Mouse (Mus musculus): ENCODE data around the gene Tmub1.
A peak's percentile ranks its signal among the peaks of the same experiment; 100 is the strongest.

The Tmub1 gene

DNA sequence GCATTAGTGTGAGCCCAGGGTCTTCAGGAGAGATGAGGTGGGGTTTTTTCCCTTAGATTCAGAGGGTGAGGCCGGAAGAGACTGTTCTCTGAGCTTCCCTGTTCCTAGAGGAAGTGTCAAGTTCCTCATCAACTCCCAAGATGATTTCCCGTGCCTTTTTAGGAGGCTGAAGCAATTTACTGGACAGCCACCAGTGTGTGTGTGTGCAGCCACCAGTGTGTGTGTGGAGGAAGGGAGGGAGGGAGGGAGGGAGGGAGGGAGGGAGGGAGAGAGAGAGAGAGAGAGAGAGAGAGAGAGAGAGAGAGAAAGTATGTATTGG, 6.3 kb upstream of the Tmub1 start:
- no peak for DNase-seq (ENCODE audit: low spot score in 2 of 2)

DNA sequence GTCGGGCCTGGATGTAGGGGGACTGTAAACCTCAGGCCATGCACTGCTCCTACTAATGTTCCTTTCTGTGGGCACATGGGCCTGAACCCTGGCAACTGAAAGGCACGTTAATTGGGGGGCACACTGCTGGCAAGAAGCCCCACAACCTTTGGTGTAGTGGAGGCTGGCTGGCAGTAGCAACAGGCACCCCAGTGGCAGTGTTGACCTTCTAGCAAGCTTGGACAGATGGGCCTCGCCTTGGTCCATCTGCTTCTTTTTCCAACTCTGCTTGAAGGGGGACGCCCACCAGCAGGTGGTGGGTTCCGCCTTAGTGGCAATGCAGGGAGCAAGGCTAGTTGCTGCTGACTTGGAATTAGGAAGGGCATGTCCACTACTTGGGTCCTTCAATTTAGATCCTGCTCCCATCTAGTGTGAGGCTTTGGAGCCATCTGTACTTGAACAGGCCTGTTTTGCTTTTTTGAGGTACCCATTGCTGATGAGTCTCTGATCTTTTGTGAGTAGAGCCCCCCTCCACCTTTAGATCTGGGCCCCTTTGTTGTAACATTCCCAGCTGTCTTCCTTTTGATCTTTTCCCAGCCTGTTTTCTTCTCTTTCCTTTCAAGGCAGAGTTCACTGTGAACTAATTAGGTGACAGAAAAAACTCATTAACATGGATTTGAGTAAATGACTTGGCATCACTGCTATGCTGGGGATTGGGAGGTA, 5.8 kb upstream of the Tmub1 start:
- no peak for DNase-seq (ENCODE audit: low spot score in 2 of 2)

DNA sequence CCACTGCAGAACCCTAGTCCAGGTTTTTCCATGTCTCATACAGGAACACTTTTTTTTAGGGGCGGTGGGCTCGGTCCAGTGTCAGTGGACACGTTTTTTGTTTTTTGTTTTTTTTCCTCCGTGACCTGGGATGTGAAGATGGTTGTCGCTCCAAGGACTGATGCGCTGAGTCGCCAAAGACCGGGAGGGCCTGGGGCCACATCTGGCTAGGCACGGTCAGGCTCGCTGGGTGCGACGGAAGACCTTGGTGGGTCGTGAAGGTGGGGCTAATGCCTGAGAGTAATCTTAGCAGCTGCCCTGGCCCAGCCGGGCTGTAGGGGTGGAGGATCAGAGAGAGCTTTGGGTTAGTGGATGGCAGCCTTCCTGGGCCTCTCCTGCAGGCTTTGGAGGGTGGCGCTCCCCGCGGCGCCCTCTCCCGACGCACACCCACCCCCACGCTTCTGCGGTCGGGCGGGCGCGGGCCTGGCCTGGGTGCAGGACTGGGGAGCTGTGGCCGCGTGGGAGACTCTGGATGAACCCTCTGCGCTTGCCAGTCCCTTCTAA, 5.1 kb upstream of the Tmub1 start:
- no peak for DNase-seq (ENCODE audit: low spot score in 2 of 2)

DNA sequence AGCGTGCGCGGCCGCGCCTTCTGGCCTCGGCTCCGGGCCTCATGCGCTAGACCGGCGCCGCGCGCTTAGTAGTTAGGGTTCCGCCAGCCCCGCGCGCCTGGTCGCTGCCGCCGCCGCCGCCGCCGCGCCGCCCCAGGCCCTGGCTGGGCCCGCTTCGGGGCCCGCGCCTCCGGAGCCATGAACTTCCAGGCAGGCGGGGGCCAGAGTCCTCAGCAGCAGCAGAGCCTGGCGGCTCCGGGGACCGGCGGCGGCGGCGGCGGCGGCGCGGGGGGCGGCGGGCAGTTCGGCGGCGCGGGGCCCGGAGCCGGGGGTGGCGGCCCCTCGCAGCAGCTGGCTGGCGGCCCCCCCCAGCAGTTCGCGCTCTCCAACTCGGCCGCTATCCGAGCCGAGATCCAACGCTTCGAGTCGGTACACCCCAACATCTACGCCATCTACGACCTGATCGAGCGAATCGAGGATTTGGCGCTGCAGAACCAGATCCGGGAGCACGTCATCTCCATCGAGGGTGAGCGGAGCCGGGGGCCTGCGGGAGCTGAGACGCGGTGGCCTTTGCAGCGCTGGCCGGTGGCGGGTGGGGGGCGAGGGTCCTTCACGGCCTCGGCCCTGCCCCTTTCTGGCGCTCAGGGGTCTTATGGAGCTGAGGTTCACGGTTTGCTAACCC, 4.5 kb upstream of the Tmub1 start, which contains the start of gene Agap3:
Gene Agap3 (plus strand): TSS at position 148 of the 661 bp plus-strand sequence.
- no peak for DNase-seq (ENCODE audit: low spot score in 2 of 2)

DNA sequence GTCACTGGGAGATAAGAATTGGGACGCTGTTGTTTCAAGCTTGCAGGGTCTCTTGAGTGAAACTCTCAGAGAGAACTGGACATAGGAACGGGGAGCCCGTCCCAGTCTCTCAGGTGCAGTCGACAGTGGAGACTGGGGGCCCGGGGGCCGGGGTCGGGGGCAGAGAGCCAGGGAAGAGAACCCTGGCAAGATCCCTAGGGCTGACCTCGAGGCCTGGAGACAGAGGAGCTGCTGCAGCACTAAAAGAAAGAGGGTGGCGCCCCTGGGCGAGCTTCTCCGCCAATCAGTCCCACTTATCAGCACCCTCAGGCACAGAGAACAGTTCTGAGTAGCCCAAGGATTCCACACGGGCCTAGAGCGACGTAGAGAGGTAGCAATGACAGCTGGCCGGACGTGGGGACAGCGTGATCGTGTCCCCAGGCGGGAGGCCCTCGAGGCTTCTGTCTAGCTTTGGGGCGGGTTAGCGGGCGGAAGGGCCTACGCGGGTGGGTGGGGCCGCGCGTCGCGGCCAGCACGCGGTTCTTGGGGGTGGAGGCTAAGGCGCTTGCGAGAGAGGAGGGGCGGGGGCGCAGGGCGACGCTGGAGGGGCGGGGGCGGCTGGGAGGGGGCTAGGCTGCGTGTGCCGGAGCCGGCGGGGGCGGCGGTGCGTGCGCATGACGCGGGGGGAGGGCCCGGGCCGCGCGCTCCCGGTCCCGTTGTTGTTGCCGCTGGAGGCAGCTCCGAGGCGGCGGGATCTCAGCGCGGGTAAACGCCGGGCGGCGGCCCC, 3.8 kb upstream of the Tmub1 start:
- DNase-seq (ENCODE audit: low spot score in 2 of 2), result peak; percentile 56 to 63

DNA sequence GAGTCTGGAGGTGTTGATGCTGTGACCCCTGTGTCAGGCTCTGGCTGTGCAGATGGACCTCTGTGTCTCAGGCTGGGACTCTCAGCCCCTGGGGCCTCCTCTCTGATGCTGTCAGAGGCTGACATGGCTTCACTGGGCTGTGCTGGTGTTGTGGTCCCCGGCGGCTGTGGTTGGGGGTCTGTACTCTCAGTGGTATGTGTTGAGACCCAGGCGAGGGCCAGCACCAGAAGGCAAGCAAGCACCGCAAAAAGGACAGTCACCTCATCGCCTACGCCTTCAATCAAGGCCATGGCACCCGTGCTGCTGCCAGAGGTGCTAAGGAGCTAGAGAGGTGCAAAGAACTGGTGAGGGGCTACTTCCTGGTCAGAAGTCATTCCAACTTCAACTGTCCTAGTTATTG, 1.0 kb downstream of the Tmub1 start:
- no peak for DNase-seq (ENCODE audit: low spot score in 2 of 2)

DNA sequence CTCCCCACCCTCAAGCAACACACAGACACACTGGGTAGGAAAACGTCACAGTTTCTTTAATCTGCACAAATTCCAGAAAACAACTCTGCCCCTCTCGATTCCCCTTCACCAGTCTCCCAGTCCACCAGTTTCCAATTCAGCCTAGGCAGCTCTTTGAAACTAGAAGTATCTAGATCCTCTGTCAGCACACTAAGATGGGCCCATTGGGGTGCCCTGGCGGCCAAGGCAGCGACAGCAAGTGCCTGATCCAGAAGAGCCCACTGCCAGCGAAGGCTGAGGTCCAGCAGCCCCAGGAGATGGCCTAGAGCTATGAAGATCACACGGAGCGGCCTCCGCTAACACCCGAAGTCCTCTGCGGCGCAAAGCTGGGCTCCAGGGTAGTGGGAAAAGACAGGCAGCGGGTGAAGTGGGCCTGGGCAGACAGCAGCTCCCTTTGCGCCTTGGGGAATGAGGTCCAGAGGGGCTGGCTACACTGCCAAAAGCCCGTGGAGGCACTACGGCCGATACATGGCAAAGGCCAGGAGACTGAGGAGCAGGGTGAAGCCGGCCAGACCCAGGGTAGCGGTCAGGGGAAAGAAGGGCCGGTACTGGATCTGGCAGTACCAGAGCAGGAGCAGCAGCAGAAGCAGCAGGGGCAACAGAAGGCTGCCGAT, 2.1 kb downstream of the Tmub1 start:
- DNase-seq (ENCODE audit: low spot score in 2 of 2), result no peak

DNA sequence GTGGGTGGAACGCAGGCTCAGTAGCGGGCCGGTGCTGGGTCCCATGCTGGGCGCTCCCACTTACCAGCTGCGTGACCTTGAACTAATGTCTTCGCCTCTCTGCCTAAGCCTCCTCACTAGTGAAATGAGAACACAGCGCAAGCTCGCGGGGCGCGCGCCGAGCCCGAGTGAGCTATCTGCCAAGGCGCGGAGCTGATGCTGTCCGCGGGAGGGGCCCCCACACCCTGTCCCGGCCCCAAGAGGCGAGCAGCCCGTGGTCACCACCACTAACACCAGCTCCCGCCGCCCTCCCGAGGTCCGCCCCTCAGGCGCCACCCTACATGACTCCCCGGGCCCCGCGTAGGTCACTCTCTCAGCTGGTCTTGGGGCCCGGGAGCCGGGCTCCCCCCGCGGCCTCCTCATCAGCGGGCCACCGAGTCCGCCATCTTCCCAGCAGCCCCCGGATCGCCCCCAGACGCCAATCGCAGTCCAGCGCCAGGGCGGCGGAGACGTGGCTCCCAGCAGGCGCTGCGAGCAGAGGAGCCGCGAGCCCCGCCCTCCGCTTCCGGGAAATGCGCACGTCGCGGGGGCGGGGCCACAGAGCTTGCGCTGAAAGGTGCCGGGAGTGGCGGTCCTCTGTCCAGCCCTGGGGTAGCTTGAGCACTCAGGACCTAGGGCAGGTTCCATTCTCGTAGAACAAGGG, 2.8 kb downstream of the Tmub1 start, which contains the start of gene Fastk:
Gene Fastk (minus strand): TSS at position 542 of the 682 bp plus-strand sequence.
- DNase-seq (ENCODE audit: low spot score in 2 of 2), result peak; percentile 84 to 89

DNA sequence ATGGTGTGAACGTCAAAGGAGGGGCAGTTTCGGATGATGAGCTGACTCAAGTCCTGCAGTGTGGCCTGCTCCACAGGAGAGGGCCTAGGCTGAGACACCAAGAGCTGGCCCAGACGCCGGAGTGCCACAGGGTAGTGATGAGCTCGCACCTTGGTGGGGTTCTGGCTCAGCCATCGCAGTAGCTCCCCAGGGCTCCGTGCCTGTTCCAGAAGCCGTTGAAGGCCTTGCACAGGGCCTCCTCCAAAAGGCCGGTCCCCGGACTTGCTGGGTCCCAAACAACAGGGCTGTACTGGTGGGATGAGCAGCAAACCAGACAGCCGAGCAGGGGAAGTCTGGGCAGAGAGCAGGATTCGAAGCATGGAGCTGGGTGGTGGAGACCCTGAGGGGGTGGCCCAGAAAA, 3.7 kb downstream of the Tmub1 start:
- DNase-seq (ENCODE audit: low spot score in 2 of 2), result no peak

DNA sequence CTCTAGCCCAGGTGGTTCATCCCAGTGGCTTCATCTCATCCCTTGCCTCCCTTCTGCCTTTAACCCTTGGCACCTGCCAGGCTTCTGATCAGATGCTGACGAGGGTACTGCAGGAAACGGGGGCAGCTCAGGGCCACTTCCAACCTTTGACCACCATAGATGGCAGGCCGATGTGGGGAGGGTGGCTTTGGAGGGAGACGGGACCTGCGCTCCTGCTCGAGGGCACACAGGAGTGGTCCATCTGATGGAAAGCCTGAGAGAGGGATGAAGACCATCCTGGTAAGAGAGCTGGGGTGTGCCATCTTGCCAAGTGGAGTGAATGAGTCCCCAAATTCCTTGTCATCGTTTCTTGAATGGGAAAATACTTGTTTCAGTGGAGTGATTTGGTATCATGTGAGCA, 4.5 kb downstream of the Tmub1 start:
- no peak for DNase-seq (ENCODE audit: low spot score in 2 of 2)

DNA sequence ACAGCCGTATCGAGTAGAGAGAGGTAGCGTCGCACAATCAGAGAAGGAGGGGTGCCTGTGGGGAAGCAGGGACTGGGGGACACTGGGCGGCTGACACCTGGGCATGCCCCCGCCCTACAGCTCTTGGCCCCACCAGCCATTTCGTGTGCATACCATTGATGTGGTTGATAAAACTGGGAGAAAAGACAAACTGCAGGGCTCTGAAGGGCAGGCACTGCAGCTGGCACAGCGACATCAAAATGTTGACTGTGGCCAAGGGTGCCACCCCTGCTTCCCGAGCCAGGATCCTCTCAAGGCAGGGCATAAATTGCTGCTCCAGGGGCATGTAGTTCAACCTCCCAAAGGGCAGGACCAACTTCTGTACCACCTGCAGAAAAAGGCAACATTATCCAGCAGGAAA, 5.6 kb downstream of the Tmub1 start:
- no peak for DNase-seq (ENCODE audit: low spot score in 2 of 2)

DNA sequence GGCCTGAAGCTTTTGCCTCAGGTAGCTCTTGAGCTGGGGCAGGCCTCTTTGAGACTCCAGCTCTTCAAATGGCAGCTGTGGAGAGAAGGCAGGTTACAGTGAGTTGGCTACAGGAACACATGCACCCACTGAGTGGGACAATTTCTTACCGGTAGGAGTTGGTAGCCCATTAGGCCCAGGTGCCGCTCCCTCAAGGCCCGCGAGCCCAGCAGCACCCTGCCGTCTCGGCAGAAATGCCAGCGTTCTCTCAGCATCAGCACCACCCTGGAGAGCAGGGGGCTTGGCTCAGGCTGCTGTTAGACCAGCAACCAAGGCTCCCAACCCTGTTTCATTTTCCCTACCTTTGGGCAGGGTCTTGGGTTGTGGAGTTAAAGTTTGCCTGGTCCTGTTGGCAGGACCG, 6.5 kb downstream of the Tmub1 start:
- DNase-seq (ENCODE audit: low spot score in 2 of 2), result no peak

DNA sequence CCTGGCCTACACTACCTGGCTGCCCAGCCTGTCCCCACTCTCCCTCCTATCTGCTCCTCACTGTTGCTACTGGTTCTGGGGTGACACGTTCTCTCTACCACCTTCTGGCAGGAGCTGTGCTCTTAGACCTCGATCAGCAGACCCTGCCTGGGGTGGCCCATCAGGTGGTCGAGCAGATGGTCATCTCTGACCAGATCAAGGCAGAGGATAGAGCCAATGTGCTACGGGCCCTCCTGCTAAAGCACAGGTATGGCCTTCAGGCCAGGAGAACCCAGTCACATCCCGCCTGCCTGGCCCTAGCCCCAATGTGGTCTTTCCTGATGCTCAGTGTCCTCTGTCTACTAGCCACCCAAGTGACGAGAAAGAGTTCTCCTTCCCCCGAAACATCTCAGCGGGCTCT, 13.7 kb downstream of the Tmub1 start:
- DNase-seq (ENCODE audit: low spot score in 2 of 2), result no peak

DNA sequence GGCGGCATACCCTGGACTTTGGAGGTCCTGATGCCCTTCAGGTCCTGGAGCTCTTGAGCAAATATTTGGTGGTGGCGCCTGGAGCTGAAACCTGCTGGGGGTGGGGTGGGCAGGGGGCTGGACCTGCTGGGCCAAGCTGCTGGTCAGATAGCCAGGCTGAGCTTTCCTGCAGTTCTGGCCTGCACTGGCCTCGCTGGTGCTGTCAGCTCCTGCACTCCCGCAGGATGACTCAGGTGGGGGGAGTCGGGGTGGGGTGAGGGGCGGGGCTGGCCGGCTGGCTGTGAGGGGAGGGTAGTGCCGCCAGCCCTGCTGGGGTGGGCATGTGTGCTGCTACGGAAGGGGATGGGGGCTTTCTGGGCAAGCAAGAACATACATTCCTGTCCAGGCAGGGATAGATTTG, 19.1 kb downstream of the Tmub1 start:
- DNase-seq (ENCODE audit: low spot score in 2 of 2), result no peak

DNA sequence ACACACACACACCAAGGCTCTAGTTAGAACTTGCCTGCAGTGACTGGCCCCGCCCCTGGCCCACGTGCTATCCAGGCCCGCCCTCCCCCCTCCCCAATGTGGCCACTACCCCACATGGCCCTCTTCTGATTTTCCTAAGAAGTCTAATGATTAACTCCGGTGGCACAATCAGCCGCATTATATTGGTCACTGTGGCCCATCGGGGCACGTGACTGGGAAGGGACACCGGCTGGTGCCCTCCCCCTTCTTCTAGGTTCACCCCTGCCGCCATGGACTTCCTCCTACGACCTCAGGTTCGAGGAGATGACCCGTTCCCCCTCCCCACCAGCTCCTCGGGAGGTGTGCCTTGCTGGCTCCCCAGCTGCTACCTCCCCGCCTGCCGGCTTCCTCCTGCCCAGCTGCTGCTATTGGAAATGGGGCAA, 19.7 kb downstream of the Tmub1 start:
- no peak for DNase-seq (ENCODE audit: low spot score in 2 of 2)

DNA sequence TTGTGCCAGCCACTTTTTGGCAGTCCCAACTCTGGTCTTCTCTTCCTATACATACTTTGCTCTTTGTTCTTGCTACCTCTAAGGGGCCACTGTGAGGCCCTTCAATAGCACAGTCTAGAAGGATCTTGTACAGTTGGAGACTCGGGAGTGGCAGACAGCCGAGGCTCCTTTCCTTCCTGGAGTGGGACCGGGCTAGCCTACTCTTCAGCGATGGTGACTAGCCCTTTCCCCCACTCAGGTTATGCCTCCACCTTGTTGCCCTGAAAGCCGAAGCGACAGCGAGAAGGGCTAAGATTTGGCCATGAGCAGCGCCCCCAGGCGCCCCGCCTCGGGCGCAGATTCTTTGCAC, 20.4 kb downstream of the Tmub1 start:
- no peak for DNase-seq (ENCODE audit: low spot score in 2 of 2)

DNA sequence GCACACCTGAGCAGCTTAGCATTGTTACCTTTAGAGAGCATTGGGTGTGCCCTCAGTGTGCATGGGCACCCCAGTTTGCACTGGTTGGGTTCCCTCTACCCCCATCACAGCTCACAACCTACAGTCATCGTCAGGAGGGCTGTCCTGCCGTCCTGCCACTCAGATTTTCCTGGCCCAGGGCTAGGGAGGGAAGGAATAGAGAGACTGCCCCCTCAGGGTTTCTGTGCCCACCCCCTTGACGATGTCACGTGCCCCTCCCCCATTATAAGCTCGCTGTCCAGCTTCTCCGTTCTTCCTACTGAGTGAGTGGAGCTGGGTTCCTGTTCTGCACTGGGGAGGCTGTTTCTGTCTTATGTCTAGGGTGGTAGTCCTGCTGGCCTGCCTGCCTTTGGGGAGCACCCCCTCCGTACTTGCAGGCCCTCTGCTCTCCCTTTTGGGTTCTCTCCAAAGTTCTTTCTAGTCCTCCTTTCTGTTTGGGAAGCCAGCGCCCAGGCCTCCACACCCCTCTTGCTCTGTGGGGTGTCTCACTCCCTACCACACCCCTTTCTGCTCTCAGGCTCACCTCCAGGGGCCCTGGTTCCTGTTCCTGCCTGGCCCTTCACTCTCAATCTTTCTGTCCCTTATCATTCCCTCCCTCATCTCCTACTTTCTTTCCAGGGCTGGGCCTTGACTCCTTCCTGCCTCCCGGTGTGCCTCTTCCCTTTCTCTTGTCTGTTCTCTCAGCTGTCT, 20.9 kb downstream of the Tmub1 start:
- no peak for DNase-seq (ENCODE audit: low spot score in 2 of 2)

DNA sequence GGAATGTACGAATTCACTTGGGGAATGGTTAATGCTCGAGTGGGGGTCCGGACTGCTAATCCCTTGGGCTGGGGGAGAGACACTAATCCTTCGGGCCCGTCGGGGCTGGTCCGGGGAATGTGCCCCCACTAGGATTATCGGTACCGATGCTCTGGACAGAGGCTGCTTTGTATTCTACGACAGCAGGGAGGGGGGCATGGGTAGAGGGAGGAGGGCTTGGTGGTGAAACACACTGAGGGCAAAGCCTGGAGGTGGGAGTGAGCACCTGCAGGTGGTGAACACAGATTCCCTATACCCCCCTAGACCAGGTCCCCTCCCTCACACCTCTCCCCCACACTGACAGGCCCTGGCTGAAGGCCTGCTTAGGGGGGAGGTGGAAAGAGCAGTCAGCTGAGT, 21.6 kb downstream of the Tmub1 start:
- no peak for DNase-seq (ENCODE audit: low spot score in 2 of 2)

DNA sequence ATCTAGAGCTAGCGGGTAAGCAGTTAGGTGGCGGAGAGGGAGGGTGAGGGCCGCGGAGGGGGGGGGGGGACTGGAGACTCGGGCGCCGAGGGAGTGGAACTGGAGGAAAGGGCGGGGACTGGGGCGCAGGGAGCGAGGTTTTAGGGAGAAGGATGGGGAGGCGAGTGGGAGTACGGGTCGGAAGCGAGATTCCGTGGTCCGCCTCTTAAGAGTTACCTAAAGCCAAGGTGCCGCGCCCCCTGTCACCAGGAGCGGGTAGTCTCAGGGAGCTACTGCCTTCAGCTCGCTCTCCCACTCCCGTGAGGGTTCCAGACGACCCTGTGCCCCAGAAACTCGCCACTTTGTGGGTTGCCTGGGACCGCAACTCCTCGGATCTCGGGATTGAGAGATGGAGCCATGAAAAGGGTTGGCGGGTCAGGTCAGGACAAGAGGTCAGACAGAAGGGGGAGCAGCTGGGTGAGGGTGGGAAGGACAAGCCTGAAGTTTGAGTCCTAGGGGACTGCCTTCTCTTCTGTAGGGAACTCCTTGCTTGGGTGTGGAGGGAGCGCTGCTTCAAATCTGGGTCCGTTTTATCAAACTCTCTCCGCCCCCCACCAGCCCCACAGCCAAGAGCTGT, 22.1 kb downstream of the Tmub1 start:
- peak; percentile 23 to 52 for DNase-seq (ENCODE audit: low spot score in 2 of 2)

DNA sequence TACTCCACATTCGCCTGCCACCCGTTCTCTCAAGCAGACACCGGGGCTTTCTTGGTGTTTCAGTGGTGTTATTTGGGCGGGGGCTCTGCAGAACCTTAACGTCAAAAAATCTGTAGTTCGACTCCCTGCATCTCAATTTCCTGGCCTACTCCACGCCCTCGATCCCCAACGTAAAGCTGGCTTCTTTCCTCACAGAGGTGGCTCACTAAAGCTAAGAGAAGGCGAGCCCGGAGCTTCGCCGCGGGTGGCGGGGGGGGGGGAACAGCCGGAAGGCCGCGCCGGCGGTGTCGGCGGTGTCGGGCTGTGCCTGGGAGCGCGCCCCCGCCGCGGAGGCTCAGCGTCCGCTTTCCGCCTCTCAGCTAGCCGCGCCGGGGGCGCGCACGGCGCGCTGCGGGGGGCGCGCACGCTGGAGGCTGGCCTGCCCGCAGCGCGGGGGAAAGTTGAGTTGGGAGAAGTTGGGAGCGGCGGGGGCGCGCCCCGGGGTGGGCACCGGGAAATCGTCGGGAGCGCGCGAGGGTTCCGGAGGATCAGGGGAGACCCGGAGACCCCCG, 22.7 kb downstream of the Tmub1 start:
- peak; percentile 58 to 73 for DNase-seq (ENCODE audit: low spot score in 2 of 2)

Data from spleen, postnatal 14 days (tissue).